Mouse (Mus musculus) erythroblast, embryonic 14.5 days (primary cell): ENCODE measurements around the gene Hvcn1. TPM values are rescaled to one million over a fixed set of nuclear protein-coding genes. Genes with fewer than 3 reads are reported as not detected.

Experiments used
- H3K27me3 ChIP-seq: 2 replicates; pipeline ENCODE4 v1.6.1; 2012; ENCODE audit warnings: inconsistent platforms; ENCODE audit not compliant: control insufficient read depth
- H3K36me3 ChIP-seq: 2 replicates; pipeline ENCODE4 v1.6.1; 2012; ENCODE audit warnings: mild to moderate bottlenecking, inconsistent platforms; ENCODE audit not compliant: control insufficient read depth
- H3K4me1 ChIP-seq: 2 replicates; pipeline ENCODE4 v1.6.1; 2012; ENCODE audit warnings: inconsistent platforms; ENCODE audit not compliant: control insufficient read depth
- H3K4me3 ChIP-seq: replicated peaks from 2 replicates; pipeline ENCODE3; 2012; ENCODE audit warnings: moderate library complexity, mild to moderate bottlenecking, inconsistent platforms
- H3K9me3 ChIP-seq: 2 replicates; pipeline ENCODE4 v1.6.1; 2012; ENCODE audit warnings: low read length, inconsistent platforms, mixed read lengths; ENCODE audit not compliant: control insufficient read depth
- GATA1 ChIP-seq: IDR thresholded peaks from 2 replicates; pipeline ENCODE4 v1.6.1; 2012; ENCODE audit warnings: low read length, inconsistent platforms, mixed read lengths
- TAL1 ChIP-seq: IDR thresholded peaks from 3 replicates; pipeline ENCODE4 v1.6.1; 2012; ENCODE audit warnings: low read length, inconsistent platforms, mixed read lengths
- polyA plus RNA-seq: library from polyadenylated mRNA; stranded (reverse); fragments of >175 nt; gene quantifications from 2 replicates; pipeline ENCODE4 v1.2.3, GENCODE M21; 2012

Hvcn1 gene
- polyA plus RNA-seq, 1 experiment = 0.06 TPM

GRCm38 (mm10) chr5:122251895-122252606 lies 45.4 kb downstream of the Hvcn1 start:
- Histone ChIP-seq H3K36me3 (peaks cover 16% of the 10 kb centered on the region), H3K27me3 (no peaks in the 10 kb centered on the region)

GRCm38 (mm10) chr5:122258027-122258741 lies 51.6 kb downstream of the Hvcn1 start:
- Histone ChIP-seq H3K4me1 (peaks cover 16% of the 10 kb centered on the region), H3K36me3 (peaks cover 19% of the 10 kb centered on the region), H3K4me3 (no peak overlapping the region), H3K27me3 (no peaks in the 10 kb centered on the region), H3K9me3 (no peaks in the 10 kb centered on the region)
- TF ChIP-seq GATA1 (no peak), TAL1 (no peak)

More at GRCm38 (mm10) chr5:122251895-122252606, 45.4 kb downstream of the Hvcn1 start:
- Histone ChIP-seq H3K9me3 (no peaks in the 10 kb centered on the region), H3K4me1 (no peaks in the 10 kb centered on the region), H3K4me3 (no peak overlapping the region)
- TF ChIP-seq TAL1 (no peak), GATA1 (no peak)

- TF ChIP-seq TAL1 (no peak), GATA1 (no peak)
- H3K4me3 ChIP-seq = no peak overlapping the region
- H3K4me1 ChIP-seq = peaks cover 38% of the 10 kb centered on the region
- no peaks in the 10 kb centered on the region for H3K27me3 ChIP-seq
- H3K36me3 ChIP-seq = peaks cover 6% of the 10 kb centered on the region
- H3K9me3 ChIP-seq = no peaks in the 10 kb centered on the region
Observed at GRCm38 (mm10) chr5:122262104-122262503, 55.5 kb downstream of the Hvcn1 start.

- H3K4me1 ChIP-seq = peaks cover 38% of the 10 kb centered on the region
- peak within 1 kb of the TSS; percentile 89 for H3K4me3 ChIP-seq
- no peaks in the 10 kb centered on the region for H3K27me3 ChIP-seq
- TF ChIP-seq GATA1 (0 out of 2 replicates have a peak, but pooled peaks have one; percentile 15), TAL1 (no peak)
- no peaks in the 10 kb centered on the region for H3K9me3 ChIP-seq
- H3K36me3 ChIP-seq = no peaks in the 10 kb centered on the region; the same call in 1 of the 2 replicates
Observed at GRCm38 (mm10) chr5:122263933-122264905, 57.6 kb downstream of the Hvcn1 start, which contains the start of gene Tctn1. TSS of gene Tctn1 (minus strand) at chr5:122264460.

- H3K4me1 ChIP-seq = peaks cover 38% of the 10 kb centered on the region
- no peaks in the 10 kb centered on the region for H3K36me3 ChIP-seq
- no peaks in the 10 kb centered on the region for H3K27me3 ChIP-seq
- peak overlapping the region; percentile 89 for H3K4me3 ChIP-seq
- TF ChIP-seq GATA1 = no peak
- no peak for TF ChIP-seq TAL1
- no peaks in the 10 kb centered on the region for H3K9me3 ChIP-seq
Observed at GRCm38 (mm10) chr5:122265187-122265586, 58.6 kb downstream of the Hvcn1 start.

- Histone ChIP-seq H3K4me3 (no peak overlapping the region), H3K27me3 (no peaks in the 10 kb centered on the region), H3K9me3 (no peaks in the 10 kb centered on the region), H3K36me3 (no peaks in the 10 kb centered on the region), H3K4me1 (peaks cover 38% of the 10 kb centered on the region)
- TF ChIP-seq TAL1 = no peak
- no peak for TF ChIP-seq GATA1
Observed at GRCm38 (mm10) chr5:122265942-122266341, 59.3 kb downstream of the Hvcn1 start.

- Histone ChIP-seq H3K4me3 (no peak overlapping the region), H3K4me1 (peaks cover 31% of the 10 kb centered on the region), H3K27me3 (no peaks in the 10 kb centered on the region), H3K36me3 (no peaks in the 10 kb centered on the region), H3K9me3 (no peaks in the 10 kb centered on the region)
- no peak for TF ChIP-seq TAL1
- no peak for TF ChIP-seq GATA1
Observed at GRCm38 (mm10) chr5:122267136-122267535, 60.5 kb downstream of the Hvcn1 start.

- H3K4me3 ChIP-seq = no peak overlapping the region
- H3K9me3 ChIP-seq = no peaks in the 10 kb centered on the region
- no peaks in the 10 kb centered on the region for H3K36me3 ChIP-seq
- no peaks in the 10 kb centered on the region for H3K27me3 ChIP-seq
- TF ChIP-seq TAL1 (no peak), GATA1 (no peak)
- H3K4me1 ChIP-seq = peaks cover 25% of the 10 kb centered on the region
Observed at GRCm38 (mm10) chr5:122267899-122268298, 61.3 kb downstream of the Hvcn1 start.
